Mouse (Mus musculus): ENCODE measurements at regions not wholly inside any gene's neighbourhood (a gene's known extent, or its start where the extent isn't known, plus 50 kb on each side); places are given as distances from the start of the nearest gene placed in this dataset.
A peak's percentile ranks its signal among the peaks of the same experiment; 100 is the strongest.

DNA sequence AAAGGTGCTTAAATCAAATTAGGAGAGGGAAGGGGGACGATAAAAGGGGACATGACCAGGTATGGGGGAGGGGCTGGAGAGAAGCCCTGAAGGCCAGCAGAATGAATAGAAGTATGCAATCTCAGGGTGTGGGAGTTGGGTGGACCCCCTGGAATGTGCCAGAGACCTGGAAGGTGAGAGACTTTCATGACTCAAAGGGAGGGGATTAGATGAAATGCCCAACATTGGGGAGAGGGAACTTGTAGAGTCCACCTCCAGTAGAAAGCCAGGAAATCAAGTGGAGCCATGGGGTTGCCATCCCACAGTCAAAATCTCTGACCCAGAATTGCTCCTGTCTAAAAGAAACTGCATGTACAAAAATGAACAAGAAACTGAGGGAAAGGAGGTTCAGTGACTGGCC, 666.5 kb downstream of the Cps1 start:
- DNase-seq (ENCODE audit: extremely low spot score) = no peak

DNA sequence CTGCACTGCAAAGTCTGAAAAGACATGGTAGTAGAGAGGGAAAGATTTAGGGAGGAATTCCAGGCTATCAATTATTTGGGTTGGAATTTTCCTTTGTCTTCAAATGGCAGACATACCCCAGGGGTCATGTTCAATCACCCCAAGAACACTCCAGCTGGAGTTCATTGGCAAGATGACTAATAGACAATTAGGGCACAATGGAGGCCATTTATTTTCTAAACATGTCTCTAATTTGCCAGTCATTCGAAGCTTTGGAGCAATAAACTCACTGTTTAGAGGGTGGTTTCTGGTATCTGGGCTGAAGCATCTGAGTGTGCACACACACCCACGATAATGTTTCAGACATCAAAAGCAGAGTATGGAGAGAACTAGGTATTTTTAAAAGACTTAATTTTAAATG, 672.2 kb downstream of the Cps1 start:
- DNase-seq (ENCODE audit: extremely low spot score) = peak; percentile 20

DNA sequence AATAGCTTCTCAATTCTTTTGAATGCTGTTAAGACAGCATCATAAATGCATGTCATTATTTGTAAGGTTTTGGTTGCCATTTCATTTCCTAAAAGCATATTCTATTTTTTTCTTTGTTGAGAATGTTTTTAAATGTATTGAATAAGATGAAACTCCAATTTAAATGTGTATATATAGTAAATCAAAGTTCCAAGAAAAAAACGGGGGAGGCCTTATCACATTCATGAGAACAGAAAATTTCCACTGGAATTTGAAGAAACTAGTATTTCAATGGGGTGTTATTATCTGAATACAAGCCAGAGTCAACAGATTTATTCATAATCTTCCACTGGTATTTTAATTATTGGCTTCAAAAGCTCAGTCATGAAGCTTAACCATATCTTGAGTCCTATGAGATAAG, 672.7 kb downstream of the Cps1 start:
- DNase-seq (ENCODE audit: extremely low spot score) = no peak

DNA sequence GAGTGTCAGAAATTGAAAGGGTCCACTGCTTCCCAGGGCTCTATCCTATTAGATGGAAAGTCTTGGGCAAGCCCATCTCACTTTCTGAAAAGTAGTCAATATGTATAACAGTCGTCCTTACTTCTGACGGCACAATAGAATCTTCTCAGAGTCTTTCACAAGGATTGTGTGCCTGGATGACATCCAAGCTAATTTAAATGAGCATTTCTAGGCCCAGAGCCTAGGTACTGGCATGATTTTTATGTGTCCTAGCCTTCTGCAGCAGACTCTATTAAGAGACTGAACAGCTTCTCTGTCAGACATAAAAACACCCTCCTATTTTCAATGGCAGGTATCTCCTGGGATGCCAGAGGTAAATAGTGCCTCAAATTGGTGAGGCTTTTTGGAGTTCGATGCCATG, 680.5 kb downstream of the Cps1 start:
- no peak for DNase-seq (ENCODE audit: extremely low spot score)

DNA sequence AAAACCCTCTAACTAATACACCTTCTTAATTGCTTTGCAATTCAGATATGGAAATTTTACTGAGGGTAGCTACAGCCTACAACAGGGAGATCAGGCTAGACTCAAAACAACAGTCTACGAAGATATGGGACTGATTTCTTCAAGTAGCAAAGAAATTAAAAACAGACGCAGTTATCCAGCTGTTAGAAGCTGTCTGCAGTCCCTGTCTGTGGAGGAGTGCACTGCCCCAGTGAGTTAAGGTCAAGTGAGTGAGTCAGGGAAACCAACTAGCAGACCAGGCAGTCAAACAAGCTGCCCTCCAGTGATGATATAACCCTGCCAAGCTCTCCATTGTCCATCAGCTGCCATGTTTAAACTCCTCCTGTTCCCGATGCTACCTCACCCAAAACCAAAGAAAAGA, 697.3 kb downstream of the Cps1 start:
- no peak for DNase-seq (ENCODE audit: extremely low spot score)

DNA sequence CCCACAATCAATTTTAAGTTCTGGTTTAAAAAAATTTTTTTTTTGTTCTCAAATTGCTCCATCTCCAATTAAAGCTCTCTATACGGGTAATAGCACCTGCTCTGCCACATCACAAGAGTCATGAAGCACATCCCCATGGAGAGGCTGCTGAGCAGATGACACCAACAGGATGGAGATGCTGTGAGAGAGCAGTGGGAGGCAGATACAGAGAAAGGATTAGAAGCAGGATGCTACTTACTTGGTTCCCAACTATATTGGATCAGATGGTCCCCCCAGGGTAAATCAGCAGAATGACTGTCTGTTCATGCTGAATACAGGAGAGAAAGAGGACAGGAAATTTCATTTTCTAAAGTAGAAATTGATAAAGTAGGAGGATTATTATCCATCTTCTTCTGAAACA, 725.2 kb downstream of the Cps1 start:
- no peak for DNase-seq (ENCODE audit: extremely low spot score)

DNA sequence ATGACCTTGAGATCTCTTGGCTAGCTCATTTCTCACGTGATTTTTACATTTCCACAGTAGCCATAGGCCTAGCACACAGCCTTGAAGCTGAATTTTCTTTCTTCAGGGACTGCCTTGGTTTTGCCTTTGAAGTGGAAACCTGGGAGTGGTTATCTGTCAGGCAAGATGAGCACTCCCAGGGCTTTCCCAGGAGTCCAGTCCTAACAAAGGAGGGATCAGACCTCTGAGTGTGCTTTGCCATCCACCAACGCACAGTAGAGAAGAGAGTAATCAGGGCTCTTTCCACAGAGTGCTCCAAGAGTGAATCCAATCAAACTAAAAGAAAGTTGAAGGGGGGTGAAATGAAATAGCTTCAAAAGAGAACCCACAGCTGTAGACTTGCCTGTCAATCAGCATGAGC, 770.7 kb downstream of the Cps1 start:
- no peak for DNase-seq (ENCODE audit: extremely low spot score)

DNA sequence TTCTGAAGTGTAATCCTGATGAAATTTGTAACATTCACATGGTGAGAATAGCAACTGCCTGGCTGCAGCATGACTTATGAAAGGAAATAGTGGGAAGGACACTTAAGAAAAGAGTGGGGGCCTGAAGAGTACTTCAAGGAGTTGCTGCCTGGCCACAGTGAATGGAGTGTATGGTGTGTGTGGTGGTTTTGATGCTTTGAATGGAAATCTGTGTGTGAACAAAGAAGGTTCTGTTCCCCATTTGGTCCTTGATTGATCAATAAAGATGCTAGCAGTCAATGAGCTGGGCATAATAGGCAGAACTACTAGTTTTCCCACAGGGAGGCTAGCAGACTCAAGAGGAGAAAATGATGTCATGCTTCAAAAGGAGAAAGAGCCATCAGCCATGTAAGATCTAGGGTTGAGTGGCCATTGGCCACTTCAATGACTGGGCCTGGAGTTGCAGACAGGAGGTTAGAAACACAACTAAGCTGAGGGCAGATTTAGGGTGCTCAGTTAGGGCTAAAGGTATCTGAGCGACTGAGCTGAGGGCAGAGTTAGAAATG, 772.0 kb downstream of the Cps1 start:
- no peak for DNase-seq (ENCODE audit: extremely low spot score)

DNA sequence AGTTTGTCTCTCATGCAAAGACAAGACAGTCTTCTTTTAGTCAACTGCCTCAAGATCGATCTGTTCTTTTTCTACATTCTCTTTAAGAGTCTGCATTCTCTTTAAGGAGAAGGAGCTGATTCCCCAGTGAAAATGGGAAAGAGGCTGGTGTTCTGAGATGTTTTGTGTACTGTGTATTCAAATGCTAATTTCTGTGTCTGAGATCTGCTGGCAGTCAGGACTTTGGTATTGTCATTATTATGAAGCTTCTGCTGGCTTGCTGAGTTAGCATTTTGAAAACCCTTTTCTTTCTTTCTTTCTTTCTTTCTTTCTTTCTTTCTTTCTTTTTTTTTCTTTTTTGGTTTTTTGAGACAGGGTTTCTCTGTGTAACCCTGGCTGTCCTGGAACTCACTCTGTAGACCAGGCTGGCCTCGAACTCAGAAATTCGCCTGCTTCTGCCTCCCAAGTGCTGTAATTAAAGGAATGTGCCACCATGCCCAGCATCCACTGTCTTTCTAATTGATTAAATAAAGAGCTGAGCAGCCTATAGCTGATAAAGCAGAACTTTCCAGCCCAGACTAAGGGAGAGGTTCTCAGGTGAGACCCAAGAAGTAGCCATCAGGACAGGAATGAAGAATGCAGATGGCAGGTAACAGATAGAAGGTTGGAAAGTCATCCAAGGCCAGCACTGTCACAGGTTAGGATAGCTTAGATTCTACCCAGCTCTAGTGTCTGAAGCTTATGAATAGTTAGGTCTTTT, 813.1 kb downstream of the Cps1 start:
- no peak for DNase-seq (ENCODE audit: extremely low spot score)

DNA sequence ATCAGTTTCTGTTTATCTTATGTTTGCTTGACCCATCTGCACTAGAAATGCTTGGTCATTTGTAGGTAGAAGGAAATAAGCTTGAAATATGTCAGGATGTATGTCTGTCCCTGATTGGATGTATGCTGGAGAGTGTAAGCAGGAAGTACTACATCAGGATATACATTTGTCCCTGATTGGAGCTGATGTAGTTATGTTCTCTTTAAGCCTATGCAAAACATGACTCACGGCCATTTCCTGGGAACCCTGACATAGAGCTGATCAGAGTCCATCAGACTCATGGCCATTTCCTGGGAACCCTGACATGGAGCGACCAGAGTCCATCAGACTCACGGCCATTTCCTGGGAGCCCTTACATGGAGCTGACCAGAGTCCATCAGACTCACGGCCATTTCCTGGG, 858.6 kb downstream of the Cps1 start:
- no peak for DNase-seq (ENCODE audit: extremely low spot score)
